12 mouse cellular contexts compared by ENCODE assay signal in genomic region chrX:48076806-48077425, GRCm38 (mm10). TPM values are rescaled to one million over a fixed set of nuclear protein-coding genes. Genes with fewer than 3 reads are reported as not detected.
DNase-seq lines count a peak whose midpoint lies in the region; ATAC-seq and TF ChIP-seq lines count a peak whose summit lies in the region.
"Had no signal": no experiment of that assay in that cellular context is flagged by ENCODE, and none has a peak within 500 bp of the region (broad histone marks: within the 10 kb centered on the region; RNA-seq: fewer than 3 reads in every experiment).

No protein-coding gene starts in this region.

- H3K27ac ChIP-seq in lung, embryonic 15.5 days: no peak overlapping the region
- H3K27ac ChIP-seq: midbrain, embryonic 10.5 days; neural tube, embryonic 12.5 days had no signal

- no peaks in the 10 kb centered on the region for H3K36me3 ChIP-seq in lung, embryonic 15.5 days
- H3K36me3 ChIP-seq: midbrain, embryonic 10.5 days; neural tube, embryonic 12.5 days had no signal

- WGBS in lung, embryonic 15.5 days: 75% methylated on average over 4 of the region's 4 CpGs

- DNase-seq in gastrocnemius, adult 18-20 months (ENCODE audit: low spot score): peak; percentile 34
- DNase-seq in gastrocnemius, postnatal 10 days: no peak
- no peak for DNase-seq in lung, postnatal 14 days
- peak; percentile 15 for DNase-seq in brain, embryonic 14.5 days (ENCODE audit: low read depth)
- DNase-seq in gastrocnemius, postnatal 14 days: peak; percentile 10
- DNase-seq in kidney, postnatal 14 days: no peak
- no peak for DNase-seq in Muller cell, postnatal 12 days (ENCODE audit: inconsistent ontology term)

- ATAC-seq in lung, embryonic 15.5 days (ENCODE audit: borderline replicate concordance, extremely low read depth, low FRiP score, low TSS enrichment): peak; percentile 55; the same call in 1 of the 2 replicates
- ATAC-seq: intestine, embryonic 16.5 days had no signal

- no peaks in the 10 kb centered on the region for H3K9me3 ChIP-seq in lung, embryonic 15.5 days
- H3K9me3 ChIP-seq: midbrain, embryonic 10.5 days; neural tube, embryonic 12.5 days had no signal

- no peak overlapping the region for H3K9ac ChIP-seq in lung, embryonic 15.5 days
- H3K9ac ChIP-seq: neural tube, embryonic 12.5 days had no signal

- no peaks in the 10 kb centered on the region for H3K4me1 ChIP-seq in lung, embryonic 15.5 days
- H3K4me1 ChIP-seq: midbrain, embryonic 10.5 days; neural tube, embryonic 12.5 days had no signal

- intact Hi-C loops in gastrocnemius, postnatal 14 days (cut with DNase I; ENCODE audit: low total_unique reads): no loop called here

- H3K27me3 ChIP-seq in lung, embryonic 15.5 days: no peaks in the 10 kb centered on the region
- H3K27me3 ChIP-seq: neural tube, embryonic 12.5 days had no signal

- H3K4me3 ChIP-seq in lung, embryonic 15.5 days: no peak overlapping the region
- H3K4me3 ChIP-seq: midbrain, embryonic 10.5 days; neural tube, embryonic 12.5 days had no signal

- TF ChIP-seq POLR2A in brain, embryonic 14.5 days (IDR thresholded peaks at IDR 0.05; ENCODE audit: borderline replicate concordance, extremely low read depth, insufficient read depth, insufficient read length, poor library complexity, severe bottlenecking): no peak

- H3K4me2 ChIP-seq in lung, embryonic 15.5 days: no peak overlapping the region
- H3K4me2 ChIP-seq: neural tube, embryonic 12.5 days had no signal

- TF ChIP-seq CTCF in brain, embryonic 14.5 days (IDR thresholded peaks at IDR 0.05; ENCODE audit: borderline replicate concordance, extremely low read depth, insufficient read depth, insufficient read length): no peak

RNA-seq across cellular contexts. Expression of gene Xpnpep2, which starts 31.6 kb away (rescaled TPM):
- under 1 TPM; 0.31 to 0.82 TPM for total RNA-seq in gastrocnemius, adult 18-20 months (2021)
- total RNA-seq in gastrocnemius, postnatal 10 days (2021): 1 to 10 TPM; 2.2 to 3.2 TPM
- polyA plus RNA-seq in lung, embryonic 15.5 days (2015; fragmentation: Nextera tagmentation; extraction: Ambion mirVana): 0.87 and 1.0 TPM in 2 replicates
- polyA plus RNA-seq in brain, embryonic 14.5 days (2012; rRNA removed): 0.53 and 0.90 TPM in 2 replicates
- total RNA-seq in gastrocnemius, postnatal 14 days (2021): 1 to 10 TPM in 1 of 2 experiments, under 1 TPM in 1; 0.49 to 1.7 TPM
- total RNA-seq: liver, adult 2 months had no signal
- polyA plus RNA-seq: liver, adult 2 months had no signal

RNA-seq across cellular contexts. Expression of gene Apln, which starts 42.3 kb away (rescaled TPM):
- total RNA-seq in gastrocnemius, adult 18-20 months (2021): under 1 TPM; 0.59 to 0.85 TPM
- total RNA-seq in gastrocnemius, postnatal 10 days (2021): 10 to 100 TPM; 26.9 to 30.4 TPM
- polyA plus RNA-seq in lung, embryonic 15.5 days (2015; fragmentation: Nextera tagmentation; extraction: Ambion mirVana): 13.4 and 15.1 TPM in 2 replicates
- 5.3 and 6.8 TPM in 2 replicates for polyA plus RNA-seq in brain, embryonic 14.5 days (2012; rRNA removed)
- 10 to 100 TPM in 1 of 2 experiments, 1 to 10 TPM in 1; 9.1 to 16.8 TPM for total RNA-seq in gastrocnemius, postnatal 14 days (2021)

Comparison
In these comparisons a context has a peak if more than half of its experiments do, and no peak if none do; other contexts are left out.
1. DNase-seq: peak in gastrocnemius, adult 18-20 months (single experiment), brain, embryonic 14.5 days (single experiment) and gastrocnemius, postnatal 14 days (single experiment); none in gastrocnemius, postnatal 10 days (single experiment), lung, postnatal 14 days (single experiment), kidney, postnatal 14 days (single experiment) and Muller cell, postnatal 12 days (single experiment).
2. RNA of gene Apln, which starts 42.3 kb away (total RNA-seq): 26.9 to 30.4 TPM in gastrocnemius, postnatal 10 days and 9.1 to 16.8 TPM in gastrocnemius, postnatal 14 days; 0.59 to 0.85 TPM in gastrocnemius, adult 18-20 months; every median in the first group is over 4 times any median in the second.